Mouse (Mus musculus): ENCODE results near the gene Cdkl4. TPM values are rescaled to one million over a fixed set of nuclear protein-coding genes. Genes with fewer than 3 reads are reported as not detected.

Gene Cdkl4
- polyA plus RNA-seq, 1 experiment, result not detected

DNA sequence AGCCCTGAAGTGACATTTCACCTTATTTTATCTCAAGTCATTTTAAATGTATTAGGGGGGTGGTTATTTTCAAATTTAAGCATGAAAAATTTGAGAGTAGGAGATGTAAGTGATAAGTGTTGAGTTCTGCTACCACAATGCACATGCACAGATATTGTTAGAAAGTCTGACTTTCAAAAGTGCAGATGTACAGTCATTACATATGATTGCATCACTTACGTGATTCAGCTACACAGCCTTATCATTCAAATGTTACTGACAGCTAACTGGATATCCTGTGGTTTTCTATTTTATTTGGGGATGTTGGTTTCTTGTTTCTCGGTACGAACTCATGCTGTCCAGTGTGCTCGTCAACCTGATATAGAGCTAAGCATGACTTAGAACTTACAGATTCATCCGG lies 92.5 kb downstream of the Cdkl4 start:
- 92% methylated on average over 5 of the region's 5 CpGs for WGBS
- H3K27ac ChIP-seq (ENCODE audit: insufficient read depth, low read depth, low read length), result no peak overlapping the region
- H3K4me1 ChIP-seq (ENCODE audit: control insufficient read depth, insufficient read depth, insufficient read length, low read length), result peaks cover 7% of the 10 kb centered on the region; the same call in 1 of the 2 replicates
- H3K27me3 ChIP-seq (ENCODE audit: control insufficient read depth, insufficient read depth, low read length), result no peaks in the 10 kb centered on the region
- TF ChIP-seq POLR2A (IDR thresholded peaks at IDR 0.05; ENCODE audit: low read depth, low read length) (no peak), CTCF (IDR thresholded peaks at IDR 0.05; ENCODE audit: extremely low read depth, insufficient read length, insufficient replicate concordance, low read depth, low read length) (no peak)
- H3K4me3 ChIP-seq (ENCODE audit: low read depth, low read length), result no peak overlapping the region
- H3K36me3 ChIP-seq (ENCODE audit: control insufficient read depth, insufficient read depth, low read length), result no peaks in the 10 kb centered on the region

DNA sequence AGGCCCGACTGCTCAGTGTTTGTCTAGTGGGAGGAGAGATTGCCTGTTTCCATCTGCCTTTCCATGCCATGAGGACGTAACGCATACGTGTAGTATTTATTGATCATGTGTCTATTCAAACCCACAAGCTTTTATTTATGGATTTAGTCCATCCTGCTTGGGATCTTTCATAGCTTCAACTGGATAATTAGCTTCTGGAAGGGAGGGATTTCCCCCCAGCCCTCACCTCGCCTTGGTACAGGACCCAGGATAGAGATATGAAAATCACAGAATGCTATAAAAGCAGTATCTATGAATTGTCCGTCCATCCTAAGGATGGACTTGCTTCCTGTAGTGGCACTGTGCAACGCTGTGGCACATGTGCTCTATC lies 96.8 kb downstream of the Cdkl4 start:
- TF ChIP-seq CTCF (IDR thresholded peaks at IDR 0.05; ENCODE audit: extremely low read depth, insufficient read length, insufficient replicate concordance, low read depth, low read length) (no peak), POLR2A (IDR thresholded peaks at IDR 0.05; ENCODE audit: low read depth, low read length) (no peak)
- H3K27ac ChIP-seq (ENCODE audit: insufficient read depth, low read depth, low read length), result peak overlapping the region; percentile 80
- H3K27me3 ChIP-seq (ENCODE audit: control insufficient read depth, insufficient read depth, low read length), result no peaks in the 10 kb centered on the region
- no peak overlapping the region for H3K4me3 ChIP-seq (ENCODE audit: low read depth, low read length)
- H3K36me3 ChIP-seq (ENCODE audit: control insufficient read depth, insufficient read depth, low read length), result no peaks in the 10 kb centered on the region
- H3K4me1 ChIP-seq (ENCODE audit: control insufficient read depth, insufficient read depth, insufficient read length, low read length), result peaks cover 7% of the 10 kb centered on the region; the same call in 1 of the 2 replicates
- WGBS, result 14% methylated on average over 7 of the region's 7 CpGs

DNA sequence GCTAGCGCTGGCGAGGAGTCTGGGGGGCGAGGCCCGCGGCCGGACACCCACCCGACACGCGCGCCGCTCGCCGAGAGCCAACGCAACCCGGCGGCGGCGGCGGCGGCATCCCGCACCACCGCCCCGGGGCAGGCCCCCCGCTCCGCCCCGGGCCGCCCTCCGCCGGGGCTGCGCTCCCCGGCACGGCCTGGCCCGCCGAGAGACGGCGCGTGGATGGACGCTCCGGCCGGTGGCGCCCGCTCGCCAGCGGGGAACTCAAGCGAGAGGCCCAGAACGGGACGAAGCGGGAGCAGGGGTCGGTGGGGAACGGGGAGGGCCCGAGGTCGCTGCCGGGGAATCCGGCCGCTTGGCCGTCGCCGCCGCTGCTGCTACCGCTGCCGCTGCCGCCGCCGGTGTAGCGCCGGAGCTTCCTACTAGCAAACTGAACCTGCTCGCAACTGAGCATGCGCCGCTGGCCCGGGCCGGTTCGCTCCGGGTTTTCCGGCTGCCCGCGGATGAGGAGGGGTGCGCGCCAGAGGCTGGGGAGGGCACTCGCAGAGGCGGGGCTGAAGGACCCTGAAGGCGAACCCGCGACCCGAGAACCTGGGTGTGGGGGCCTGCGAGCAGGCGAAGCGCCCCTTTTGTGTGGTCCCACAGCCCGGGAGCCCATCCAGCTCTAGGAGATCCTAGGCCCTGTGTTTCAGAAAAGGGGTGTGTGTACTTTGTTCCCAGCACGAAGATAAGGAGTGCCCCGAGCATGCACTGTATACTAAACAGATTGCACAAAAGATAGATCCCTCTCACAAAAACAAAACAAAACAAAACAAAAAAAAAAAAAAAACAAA lies 97.4 kb downstream of the Cdkl4 start, which contains the start of gene Sos1:
TSS of gene Sos1 (minus strand) at position 423 of the 824 bp plus-strand sequence.
- Histone ChIP-seq H3K27me3 (ENCODE audit: control insufficient read depth, insufficient read depth, low read length) (no peaks in the 10 kb centered on the region), H3K27ac (ENCODE audit: insufficient read depth, low read depth, low read length) (peak within 1 kb of the TSS; percentile 80), H3K4me3 (ENCODE audit: low read depth, low read length) (peak within 1 kb of the TSS; percentile 98), H3K4me1 (ENCODE audit: control insufficient read depth, insufficient read depth, insufficient read length, low read length) (peaks cover 7% of the 10 kb centered on the region; the same call in 1 of the 2 replicates), H3K36me3 (ENCODE audit: control insufficient read depth, insufficient read depth, low read length) (no peaks in the 10 kb centered on the region)
- WGBS, result under 1% methylated on average over 89 of the region's 90 CpGs
- no peak for TF ChIP-seq CTCF (IDR thresholded peaks at IDR 0.05; ENCODE audit: extremely low read depth, insufficient read length, insufficient replicate concordance, low read depth, low read length)
- peak; percentile 96 for TF ChIP-seq POLR2A (IDR thresholded peaks at IDR 0.05; ENCODE audit: low read depth, low read length)

DNA sequence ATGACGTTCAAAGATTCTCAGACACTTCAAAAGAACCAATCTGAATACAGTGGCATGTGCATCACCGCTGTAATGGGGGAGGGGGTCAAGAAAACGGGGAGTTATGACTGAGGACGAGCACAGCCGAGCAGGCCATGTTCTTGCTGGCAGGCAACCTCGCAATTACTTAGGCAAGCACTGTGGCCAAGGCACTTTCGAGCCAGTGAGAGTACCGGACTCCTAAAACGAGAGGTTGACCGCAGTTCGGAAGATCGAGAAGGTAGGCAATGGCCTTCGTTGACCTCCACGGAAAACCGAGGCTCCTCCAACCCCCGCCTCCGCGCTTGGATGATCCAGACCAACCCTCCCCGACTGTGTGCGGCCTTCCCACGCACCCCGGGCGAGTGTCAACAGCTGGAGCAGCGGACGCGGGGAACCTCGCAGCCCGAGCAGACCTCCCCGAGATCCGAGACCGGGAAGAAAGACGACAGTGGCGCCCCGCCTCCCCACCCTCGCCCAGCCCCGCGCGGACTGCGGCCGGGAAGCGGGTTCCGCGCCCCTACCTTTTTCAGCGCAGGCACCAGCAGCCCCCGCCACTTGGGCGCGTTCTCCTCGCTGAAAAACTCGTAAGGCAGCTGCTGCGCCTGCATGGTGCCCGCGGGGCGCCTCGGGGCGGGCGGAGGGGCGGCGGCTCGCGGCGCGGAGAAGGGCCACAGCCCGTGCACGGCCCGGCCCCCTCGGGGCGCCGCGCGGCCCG lies 98.2 kb downstream of the Cdkl4 start:
- WGBS, result under 1% methylated on average over 71 of the region's 71 CpGs
- Histone ChIP-seq H3K4me1 (ENCODE audit: control insufficient read depth, insufficient read depth, insufficient read length, low read length) (peaks cover 7% of the 10 kb centered on the region; the same call in 1 of the 2 replicates), H3K27me3 (ENCODE audit: control insufficient read depth, insufficient read depth, low read length) (no peaks in the 10 kb centered on the region), H3K36me3 (ENCODE audit: control insufficient read depth, insufficient read depth, low read length) (no peaks in the 10 kb centered on the region), H3K27ac (ENCODE audit: insufficient read depth, low read depth, low read length) (peak overlapping the region; percentile 57), H3K4me3 (ENCODE audit: low read depth, low read length) (peak overlapping the region; percentile 98)
- TF ChIP-seq POLR2A (IDR thresholded peaks at IDR 0.05; ENCODE audit: low read depth, low read length), result no peak
- no peak for TF ChIP-seq CTCF (IDR thresholded peaks at IDR 0.05; ENCODE audit: extremely low read depth, insufficient read length, insufficient replicate concordance, low read depth, low read length)

DNA sequence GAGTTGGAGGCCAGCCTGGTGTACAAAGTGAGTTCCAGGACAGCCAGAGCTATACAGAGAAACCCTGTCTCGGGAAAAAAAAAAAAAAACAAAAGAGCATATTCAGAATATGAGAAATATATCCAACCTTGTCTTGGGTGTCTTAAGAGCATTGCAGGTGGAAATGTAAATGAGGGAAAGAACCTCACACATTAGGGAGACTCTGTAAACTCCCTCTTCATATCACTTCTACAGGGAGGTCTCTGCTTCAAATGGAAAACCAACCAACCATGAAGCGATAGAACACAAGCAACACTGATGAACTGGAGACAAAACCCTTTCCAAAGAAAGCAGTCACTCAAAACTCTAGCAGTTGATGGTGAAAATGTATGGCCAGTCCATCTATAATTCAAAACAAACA lies 99.9 kb downstream of the Cdkl4 start:
- H3K27me3 ChIP-seq (ENCODE audit: control insufficient read depth, insufficient read depth, low read length), result no peaks in the 10 kb centered on the region
- H3K36me3 ChIP-seq (ENCODE audit: control insufficient read depth, insufficient read depth, low read length), result no peaks in the 10 kb centered on the region
- no peak overlapping the region for H3K27ac ChIP-seq (ENCODE audit: insufficient read depth, low read depth, low read length)
- 89% methylated on average over 2 of the region's 2 CpGs for WGBS
- no peak overlapping the region for H3K4me3 ChIP-seq (ENCODE audit: low read depth, low read length)
- peaks cover 3% of the 10 kb centered on the region; the same call in 1 of the 2 replicates for H3K4me1 ChIP-seq (ENCODE audit: control insufficient read depth, insufficient read depth, insufficient read length, low read length)
- TF ChIP-seq CTCF (IDR thresholded peaks at IDR 0.05; ENCODE audit: extremely low read depth, insufficient read length, insufficient replicate concordance, low read depth, low read length) (no peak), POLR2A (IDR thresholded peaks at IDR 0.05; ENCODE audit: low read depth, low read length) (no peak)

DNA sequence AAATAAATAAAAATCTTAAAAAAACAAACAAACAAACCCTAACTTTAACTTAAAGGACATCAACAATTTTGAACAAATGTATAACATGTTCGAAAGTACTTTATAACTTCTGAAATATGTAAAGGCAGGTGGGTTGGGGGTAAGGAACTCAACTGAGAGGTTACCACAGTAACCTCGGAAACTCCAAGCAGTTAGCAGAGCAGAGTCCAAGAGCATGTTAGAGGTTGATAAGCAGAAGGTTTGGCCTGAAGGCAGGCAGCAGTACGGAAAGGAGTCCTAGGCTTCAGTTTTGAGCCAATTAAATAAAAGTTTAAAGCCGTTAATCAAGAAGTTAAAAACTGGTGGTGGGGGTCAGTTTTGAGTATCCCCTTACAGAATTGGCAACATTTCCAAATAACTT lies 101.1 kb downstream of the Cdkl4 start:
- no peak overlapping the region for H3K4me3 ChIP-seq (ENCODE audit: low read depth, low read length)
- H3K27me3 ChIP-seq (ENCODE audit: control insufficient read depth, insufficient read depth, low read length), result no peaks in the 10 kb centered on the region
- 66% methylated on average over 4 of the region's 4 CpGs for WGBS
- TF ChIP-seq POLR2A (IDR thresholded peaks at IDR 0.05; ENCODE audit: low read depth, low read length), result no peak
- TF ChIP-seq CTCF (IDR thresholded peaks at IDR 0.05; ENCODE audit: extremely low read depth, insufficient read length, insufficient replicate concordance, low read depth, low read length), result no peak
- no peaks in the 10 kb centered on the region; the same call in 1 of the 2 replicates for H3K36me3 ChIP-seq (ENCODE audit: control insufficient read depth, insufficient read depth, low read length)
- no peaks in the 10 kb centered on the region for H3K4me1 ChIP-seq (ENCODE audit: control insufficient read depth, insufficient read depth, insufficient read length, low read length)
- no peak overlapping the region for H3K27ac ChIP-seq (ENCODE audit: insufficient read depth, low read depth, low read length)

Other genes with a start within 250 kb of the Cdkl4 start
- 0.87 TPM in 1 of 2 replicates, not detected in the other for gene Gm10190, start 204.3 kb downstream of the Cdkl4 start, polyA plus RNA-seq (2012; rRNA removed)
- gene Sos1, start 97.4 kb downstream of the Cdkl4 start, polyA plus RNA-seq (2012; rRNA removed), result 0.81 and 2.1 TPM in 2 replicates
- 4.2 and 9.4 TPM in 2 replicates for gene Map4k3, start 150.7 kb upstream of the Cdkl4 start, polyA plus RNA-seq (2012; rRNA removed)

Measured in small intestine, adult 2 months (tissue).